Mouse (Mus musculus): ENCODE measurements at regions not wholly inside any gene's neighbourhood (a gene's known extent, or its start where the extent isn't known, plus 50 kb on each side); places are given as distances from the start of the nearest gene placed in this dataset.

DNA sequence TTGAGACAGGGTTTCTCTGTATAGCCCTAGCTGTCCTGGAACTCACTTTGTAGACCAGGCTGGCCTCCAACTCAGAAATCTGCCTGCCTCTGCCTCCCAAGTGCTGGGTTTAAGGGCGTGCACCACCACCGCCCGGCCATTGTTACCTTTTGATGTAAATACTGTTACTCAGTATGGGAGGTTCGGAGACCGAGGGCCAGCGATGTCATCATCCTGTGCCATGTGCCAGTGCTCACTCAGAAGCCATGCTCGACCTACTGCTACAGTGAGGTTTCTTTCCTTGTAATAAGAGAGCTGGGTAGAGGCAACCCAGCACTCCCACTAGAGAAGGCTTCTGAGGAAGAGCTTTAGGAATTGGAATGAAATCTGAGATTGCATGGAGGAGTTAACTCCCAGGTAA lies 191.6 kb upstream of the Tgfbr2 start:
- in situ Hi-C loops (cut with MseI, MboI): no loop called here

DNA sequence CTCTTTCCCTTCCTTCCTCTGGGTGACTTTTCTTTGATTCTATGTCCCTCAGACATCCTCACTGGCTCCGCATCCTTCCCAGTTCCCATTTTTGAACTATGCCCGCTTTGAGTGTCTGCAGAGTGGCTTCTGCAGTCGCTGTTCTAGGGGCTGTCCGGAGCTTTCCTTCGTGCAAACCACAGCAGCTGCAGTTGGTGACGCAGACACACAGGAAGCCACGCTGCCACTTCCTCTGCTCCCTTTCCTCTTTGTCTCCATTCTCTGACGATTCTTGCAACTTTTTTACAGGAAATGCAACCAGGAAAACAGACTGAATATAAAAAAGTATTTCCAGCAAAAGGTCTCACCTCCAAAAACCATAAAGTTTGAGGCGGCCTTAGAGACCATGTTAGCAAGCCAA lies 191.0 kb upstream of the Tgfbr2 start:
- in situ Hi-C loops (cut with MseI, MboI): no loop called here

DNA sequence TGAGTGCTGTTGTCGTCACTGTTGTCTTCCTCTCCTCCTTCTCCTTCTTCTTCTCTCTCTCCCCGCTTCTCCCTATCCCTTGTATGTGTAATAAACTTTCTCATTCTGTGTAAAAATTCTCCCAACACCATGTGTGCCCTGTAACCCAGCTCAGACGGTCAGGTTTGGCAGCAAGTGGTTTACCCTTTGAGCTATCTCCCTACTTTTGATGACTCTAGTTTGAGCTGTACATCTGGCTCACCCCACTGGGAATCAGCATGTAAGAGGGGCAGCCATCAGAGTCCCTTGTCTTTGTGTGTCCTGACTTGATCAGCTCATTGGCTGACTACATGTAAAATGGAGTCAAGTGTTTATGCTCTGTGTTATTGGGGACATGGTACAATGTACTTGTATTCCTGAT lies 190.5 kb upstream of the Tgfbr2 start:
- in situ Hi-C loops (cut with MseI, MboI): no loop called here

DNA sequence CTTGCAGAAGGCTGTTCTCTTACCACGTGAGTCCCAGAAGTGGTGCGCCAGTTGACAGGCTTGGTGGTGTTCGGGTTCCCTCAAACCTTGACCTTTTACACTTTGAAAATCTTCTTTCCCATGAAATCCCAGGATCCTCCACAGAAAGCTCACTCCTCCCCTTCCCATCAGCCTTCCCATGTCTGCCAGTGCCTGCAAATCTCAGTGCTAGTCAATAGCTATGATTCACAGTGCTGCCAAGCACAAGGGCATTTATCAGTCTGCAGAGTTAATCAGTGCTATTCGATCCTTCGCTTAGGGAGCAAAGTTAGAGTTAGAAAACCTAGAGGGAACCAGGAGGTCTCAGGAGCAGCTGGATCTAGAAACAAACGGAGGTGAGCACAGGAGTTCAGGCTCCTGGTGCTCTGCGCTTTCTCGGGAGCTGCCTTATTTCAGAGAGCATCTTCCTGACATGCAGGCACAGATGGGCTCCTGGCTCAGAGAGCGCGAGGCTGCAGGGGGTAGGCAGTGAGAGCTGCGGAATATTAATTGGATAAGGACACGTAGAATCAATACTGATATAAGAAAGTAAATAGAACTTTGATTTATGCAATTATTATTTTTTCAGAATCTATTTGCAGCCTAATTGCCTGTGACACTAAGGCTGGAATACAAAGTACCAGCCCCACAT lies 190.0 kb upstream of the Tgfbr2 start:
- in situ Hi-C loops (cut with MseI, MboI): no loop called here

DNA sequence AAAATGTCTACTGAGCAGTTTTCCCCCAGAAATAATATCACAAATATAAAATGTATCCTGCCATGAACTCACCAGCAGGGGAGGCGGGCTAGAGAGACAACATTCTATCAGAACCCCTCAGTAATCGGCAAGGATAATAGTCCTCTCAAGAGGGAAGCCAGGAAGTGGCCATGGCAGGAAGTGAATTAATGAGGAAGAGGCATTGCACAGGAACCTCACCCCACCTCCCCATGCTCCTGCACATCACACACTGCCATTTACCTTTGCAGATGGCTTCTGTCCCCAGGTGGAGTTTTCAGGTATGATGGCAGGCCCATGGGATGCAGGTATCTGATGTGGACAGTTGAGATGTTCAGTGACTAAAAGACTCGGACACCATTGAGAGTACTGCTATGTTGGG lies 185.9 kb upstream of the Tgfbr2 start:
- in situ Hi-C loops (cut with MseI, MboI): no loop called here

DNA sequence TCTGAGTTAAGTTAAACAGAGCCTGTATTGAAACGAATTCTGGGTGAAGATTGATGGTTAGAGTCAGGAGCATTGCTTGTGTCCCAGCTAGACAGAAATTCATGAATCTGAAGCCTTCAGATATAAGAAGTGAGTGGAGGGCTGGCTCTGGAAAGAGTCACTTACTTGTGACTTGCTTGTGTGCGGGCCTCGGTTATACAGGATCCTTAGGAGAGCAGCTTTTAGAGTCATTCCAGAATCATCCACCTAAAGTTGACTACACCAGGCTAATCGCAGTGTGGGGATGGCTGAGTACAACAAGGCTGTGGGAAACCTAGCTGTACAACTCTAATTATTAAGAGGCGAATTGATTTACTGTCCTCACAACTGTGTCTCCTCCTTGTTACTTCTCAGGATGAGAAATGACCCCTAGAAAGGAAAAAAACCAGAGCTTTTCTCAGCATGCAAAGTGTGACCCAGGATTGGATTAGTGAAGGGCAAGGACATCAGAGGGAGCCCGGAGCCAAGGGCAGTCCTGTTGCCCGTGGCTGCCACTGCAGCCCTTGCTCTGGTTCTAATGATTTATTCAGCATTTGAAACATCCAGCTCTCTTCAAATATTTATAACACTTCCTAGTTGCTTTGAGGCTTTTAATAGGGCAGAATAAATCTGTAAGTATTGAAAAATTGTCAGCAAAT lies 179.0 kb upstream of the Tgfbr2 start:
- in situ Hi-C loops (cut with MseI, MboI): no loop called here

DNA sequence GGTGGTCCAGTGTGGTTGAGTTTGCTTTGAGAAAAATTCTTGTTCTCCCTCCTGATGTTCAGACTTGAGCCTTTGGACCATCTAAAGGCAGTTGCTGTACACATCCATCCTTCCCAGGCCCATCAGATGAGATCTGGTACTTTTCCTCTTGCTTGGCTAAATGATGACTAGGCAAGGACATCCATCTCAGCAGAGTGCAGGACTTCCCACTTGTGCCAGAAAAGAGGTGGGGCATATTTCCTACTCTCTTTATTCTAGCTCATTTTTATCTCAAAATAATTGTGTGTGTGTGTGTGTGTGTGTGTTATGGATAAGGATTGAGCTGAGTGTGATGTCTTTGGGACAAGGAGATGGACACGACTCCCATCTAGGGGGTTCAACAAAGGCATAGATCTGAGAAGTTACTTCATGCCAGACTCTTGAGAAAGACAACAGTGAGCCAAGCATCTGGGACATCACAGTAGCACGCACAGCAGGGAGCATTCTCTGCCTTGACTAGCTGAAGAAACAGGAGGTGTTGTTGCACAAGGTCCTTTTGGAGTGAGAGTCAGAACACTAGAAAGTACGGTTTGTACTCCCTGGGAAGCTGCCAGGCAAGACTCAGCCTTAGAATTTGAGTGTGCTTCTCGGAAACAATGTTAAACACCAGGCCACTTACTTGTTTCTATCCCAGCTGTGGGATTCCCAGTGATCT lies 177.8 kb upstream of the Tgfbr2 start:
- in situ Hi-C loops (cut with MseI, MboI): no loop called here

DNA sequence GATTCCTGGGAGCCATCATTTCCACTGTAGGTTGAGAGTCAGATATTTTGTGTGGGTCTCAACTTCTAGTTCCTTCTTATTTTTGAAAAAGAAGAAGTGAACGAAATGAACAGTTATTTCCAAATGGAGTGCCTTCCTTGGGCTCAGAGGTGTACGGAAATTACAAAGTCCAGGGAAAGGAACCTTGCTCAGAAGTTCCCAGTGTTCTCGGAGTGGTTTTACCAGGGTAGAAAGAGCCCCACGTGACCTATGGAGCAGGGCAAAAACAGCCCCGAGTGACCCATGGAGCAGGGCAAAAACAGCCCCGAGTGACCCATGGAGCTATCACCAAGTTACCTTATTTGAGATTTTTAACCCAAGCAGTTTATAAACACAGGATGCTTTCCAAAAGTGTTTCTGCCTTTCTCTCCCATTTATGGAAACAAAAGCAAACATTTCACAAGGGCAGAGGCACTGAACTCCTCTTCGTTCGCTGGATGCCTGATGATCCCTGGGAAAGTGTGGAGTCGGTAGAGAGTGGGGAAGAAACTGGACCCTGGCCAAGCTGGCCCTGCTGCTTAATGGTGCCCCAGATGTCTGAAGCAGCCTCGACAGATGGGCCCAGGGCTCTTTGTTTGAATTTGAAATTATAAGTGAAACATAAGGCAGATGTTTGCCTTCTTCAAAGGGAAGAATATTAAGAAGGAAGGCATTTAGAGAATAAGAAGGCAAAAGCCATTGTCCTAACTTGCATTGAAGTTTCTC lies 175.8 kb upstream of the Tgfbr2 start:
- in situ Hi-C loops (cut with MseI, MboI): no loop called here

DNA sequence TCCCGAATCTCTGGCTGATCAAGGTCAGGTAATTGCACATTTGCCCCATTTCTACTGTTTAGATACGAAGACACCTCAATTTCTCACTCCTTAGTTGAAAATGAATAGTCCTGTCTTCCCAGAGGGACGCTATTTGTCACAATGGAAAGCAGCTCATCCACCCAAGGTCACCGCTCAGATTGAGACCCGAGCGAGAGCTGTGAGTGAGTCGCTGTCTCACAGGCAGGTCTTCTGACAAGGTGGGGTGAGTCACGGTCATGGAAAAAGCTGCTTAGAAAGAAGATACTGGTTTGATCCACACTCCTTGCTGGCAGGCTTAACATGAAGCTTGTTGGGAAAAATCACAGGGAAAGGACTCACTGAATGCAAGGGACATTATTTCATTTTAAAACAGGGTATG lies 171.9 kb upstream of the Tgfbr2 start:
- in situ Hi-C loops (cut with MseI, MboI): no loop called here

DNA sequence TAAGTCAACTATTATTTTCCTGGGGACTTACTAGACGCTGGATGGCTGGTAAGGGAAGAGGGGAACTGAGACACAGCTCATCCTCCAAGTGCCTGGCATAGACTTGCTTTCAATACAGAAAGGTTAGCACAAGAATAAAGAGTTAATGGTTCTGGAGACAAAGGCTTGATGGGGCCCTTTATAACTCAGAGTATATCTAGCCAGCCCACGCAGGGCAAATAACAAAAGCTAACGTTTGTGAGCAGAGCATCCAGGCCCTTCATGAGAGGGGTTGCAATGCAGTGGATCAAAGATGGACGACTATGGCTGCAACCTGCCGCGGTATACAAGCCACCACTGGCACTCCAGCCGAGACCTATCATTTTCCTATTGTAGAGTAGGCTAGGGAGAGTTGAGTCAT lies 171.3 kb upstream of the Tgfbr2 start:
- in situ Hi-C loops (cut with MseI, MboI): no loop called here

DNA sequence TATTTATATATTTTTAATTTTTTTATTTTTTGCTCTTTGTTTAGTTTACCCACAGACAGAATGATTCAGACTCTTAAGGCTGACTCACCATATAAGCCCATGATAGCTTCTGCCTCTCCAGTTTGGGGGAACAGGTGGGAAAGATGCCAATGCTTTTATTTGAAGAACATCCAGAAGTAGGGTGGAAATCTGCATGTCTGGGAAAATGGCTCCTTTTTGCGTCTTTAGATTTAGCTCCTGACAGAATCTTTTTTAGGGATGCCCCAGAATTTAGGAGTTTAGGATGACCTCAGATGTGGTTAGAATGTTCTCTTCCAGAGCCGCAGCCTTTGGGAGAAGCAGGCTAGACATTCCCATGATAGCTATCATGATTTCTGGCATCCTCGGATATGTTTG lies 167.9 kb upstream of the Tgfbr2 start:
- in situ Hi-C loops (cut with MseI, MboI): no loop called here

DNA sequence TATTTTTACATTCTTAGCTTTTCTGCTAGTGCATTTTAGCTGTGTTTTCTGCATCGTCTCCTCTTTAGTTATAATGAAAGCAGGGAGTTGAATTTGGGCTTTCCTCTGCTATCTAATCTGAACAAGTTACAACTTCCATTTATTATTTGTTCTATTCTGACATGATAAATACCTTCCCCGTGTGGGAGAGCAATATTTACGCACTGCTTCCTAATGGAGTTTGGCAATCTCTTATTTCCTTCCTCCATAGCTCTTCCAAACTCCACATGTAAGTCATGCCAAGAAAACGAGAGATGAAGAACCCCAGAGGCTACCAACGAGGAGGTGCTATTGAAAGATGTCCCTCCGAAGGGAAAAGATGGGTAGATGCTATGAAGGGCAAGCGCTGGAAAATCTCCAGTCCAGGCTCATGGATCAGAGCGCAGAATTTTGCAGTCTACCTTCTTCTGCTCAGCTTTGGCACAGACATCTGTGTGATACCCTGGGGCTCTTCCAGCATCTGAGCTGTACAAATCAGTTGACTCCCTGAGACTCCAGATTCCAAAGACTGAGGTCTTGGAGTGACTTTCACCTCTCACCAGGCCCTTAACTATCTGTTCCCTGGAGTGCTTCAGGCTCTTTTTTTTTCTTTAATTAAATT lies 167.4 kb upstream of the Tgfbr2 start:
- in situ Hi-C loops (cut with MseI, MboI): no loop called here

DNA sequence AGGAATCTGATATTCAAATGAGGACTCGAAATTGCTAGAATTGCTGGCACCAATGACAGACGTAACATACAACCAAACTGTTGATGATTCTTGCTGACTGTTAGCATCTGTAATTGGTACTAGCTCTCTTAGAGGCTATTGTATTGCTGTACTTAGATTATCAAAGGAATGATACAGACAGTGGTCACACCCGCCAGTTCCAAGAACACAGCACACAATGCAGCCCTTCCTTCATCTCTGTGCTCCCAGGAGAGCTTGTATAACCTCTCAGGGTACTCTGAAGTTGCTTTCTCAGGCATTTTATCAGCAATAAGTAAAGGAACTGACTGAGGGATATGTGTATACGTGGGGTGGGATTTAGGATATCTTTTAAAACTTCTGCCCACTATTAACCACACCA lies 166.8 kb upstream of the Tgfbr2 start:
- in situ Hi-C loops (cut with MseI, MboI): no loop called here

DNA sequence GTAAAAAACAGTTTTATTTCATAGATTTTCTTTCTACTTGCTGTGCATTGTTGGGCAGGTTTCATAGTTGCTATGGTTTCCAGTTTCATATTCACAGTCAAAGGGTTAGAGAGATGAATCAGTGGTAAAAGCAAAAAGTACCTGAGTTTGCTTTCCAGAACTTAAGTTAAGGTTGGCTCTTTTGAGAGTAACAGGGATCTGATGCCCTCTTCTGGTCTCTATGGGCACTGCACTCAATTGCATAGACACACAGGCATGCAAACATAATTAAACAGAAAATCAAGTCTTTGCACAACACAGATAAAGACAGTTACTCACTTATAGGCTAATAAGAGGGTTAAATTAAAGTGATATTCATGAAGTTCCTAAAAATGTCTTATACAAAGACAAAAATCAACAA lies 165.8 kb upstream of the Tgfbr2 start:
- in situ Hi-C loops (cut with MseI, MboI): no loop called here

DNA sequence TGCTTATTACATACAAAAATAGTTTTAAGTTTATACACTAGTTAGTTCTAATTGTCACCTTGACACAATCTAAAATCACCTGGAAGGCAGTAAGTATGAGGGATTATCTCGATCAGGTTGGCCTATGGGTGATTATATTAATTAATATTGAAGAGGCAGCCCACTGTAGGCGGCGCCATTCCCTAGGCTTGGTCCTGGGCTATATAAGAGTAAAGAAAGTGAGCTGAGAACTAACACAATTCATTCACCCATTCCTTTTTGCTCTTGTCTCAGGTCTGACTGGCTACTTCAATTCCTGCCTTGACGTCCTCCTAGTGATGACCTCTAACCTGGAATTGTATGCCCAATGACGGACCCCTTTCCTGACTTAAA lies 163.6 kb upstream of the Tgfbr2 start:
- in situ Hi-C loops (cut with MseI, MboI): no loop called here

DNA sequence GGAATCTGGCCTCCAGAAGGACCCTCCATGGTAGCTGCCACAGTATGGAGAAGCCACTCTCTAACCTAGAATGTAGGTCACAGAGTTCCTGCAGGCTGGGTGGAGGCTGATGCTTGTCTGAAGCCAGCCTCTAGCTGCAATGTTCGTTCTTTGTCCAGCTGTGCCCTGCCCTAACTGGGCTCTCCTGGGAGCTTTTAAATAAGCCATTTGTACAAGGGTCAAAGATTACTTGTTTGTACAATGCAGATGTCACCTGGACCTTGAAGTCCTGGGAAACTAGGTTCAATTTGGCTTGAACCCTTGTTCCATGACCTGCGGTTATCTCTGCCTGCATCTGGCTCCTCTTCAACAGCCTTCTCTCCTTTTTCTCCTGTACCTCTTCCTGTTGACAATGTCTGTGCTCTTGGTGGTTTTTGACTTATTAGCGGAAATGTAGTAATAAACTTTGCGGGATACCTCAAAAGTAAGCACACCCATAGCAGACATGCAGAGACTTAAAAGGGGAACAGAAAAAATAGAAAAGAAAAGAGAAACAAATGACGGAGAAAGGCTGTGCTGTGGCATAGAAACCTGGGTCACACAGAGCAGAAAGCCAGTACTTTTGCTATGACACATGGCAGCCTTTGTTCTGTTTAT lies 163.1 kb upstream of the Tgfbr2 start:
- in situ Hi-C loops (cut with MseI, MboI): no loop called here

DNA sequence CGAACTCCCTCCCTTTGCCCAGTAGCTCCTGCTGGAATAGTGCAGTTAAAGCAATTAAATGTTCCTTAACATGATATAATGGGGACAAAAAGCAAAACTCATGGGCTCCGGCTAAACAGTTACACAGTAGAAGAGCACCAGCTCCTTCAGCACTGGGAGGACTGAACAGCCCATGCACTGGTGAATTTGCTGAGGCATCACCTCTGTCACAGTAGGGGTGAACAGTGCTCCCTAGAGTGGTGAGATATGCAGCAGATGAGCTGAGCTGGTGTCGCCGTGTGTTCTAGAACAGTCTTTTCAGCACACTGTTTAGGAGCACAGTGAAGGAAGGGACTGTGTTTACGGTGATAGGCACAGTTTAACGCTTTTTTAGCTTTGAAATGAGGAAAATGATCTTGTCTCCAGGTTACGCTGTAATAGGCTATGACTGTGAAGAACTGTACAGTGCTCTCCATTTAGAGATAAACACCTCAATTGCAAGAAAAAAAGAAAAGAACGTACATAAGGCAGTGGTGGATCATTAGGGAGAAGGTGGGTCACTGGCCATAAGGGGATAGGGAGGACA lies 162.4 kb upstream of the Tgfbr2 start:
- in situ Hi-C loops (cut with MseI, MboI): no loop called here

DNA sequence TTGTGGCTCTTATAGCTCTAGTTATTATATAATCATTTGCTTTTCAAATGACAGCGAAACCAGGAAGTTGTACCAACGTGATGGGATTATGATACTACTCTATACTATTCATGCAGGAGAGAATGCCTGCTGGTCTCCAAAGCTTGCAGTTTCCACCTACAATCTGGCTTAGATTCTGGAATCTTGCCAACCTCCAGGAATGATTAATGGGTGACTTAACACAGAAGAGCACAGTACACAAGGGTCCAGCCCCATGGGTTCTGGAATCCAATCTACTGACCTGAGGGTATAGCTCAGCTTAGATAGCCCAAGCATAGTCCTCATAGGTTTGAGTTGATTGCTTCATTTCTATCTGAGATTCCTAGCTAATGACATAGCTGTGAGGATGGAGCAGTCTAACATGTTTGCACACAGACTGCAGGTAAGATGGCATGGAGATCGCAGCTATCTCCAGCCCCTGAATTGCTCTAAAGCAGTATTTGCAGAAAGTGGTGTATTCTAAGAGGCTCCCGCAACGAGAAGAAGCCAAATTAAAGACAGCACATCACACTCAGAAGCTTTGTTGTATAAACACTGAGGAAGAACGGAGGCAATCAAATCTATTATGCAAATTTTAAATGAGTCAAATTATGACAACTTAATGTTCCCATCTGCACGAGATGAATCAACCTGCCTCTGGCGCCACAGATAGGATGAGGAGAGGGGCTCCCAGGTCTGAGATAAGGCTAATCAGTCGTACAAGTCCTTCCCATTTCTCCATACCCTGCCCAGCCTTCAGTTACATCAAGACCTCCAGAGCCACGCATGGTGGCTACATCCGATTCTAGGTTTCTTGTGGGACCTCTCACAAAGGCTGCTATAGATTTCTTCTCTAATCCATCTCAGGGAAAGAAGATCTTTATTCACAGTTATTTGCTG lies 160.7 kb upstream of the Tgfbr2 start:
- in situ Hi-C loops (cut with MseI, MboI): no loop called here

DNA sequence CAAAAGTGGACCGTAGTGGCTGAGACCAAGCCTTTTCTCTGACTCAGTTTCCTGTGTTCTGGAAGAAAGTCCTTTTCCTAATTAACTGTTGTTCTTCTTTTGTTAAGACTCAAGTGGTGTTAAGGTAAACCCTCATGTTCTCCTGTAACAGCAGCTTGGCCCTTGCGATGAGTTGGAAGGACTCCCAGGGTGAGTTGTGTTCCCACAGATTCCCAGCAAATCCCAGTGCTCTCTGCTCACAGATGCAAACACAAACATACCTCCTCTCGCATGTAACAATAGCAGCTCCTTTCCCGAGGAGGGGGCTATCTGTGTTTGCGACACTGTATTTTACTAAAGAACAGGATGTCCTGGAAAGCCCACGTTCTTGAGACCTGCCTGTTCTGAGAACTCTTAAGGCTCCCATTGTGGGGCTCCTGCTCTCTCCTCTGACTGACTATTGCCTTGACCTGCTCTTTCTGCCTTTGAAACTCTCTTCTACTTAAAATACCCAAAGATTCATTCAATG lies 158.8 kb upstream of the Tgfbr2 start:
- in situ Hi-C loops (cut with MseI, MboI): no loop called here

Data from mouse trophoblast stem cell (cell line).